Mouse (Mus musculus) G1E-ER4 (cell line): ENCODE data around the gene Cwc27. TPM values are rescaled to one million over a fixed set of nuclear protein-coding genes. Genes with fewer than 3 reads are reported as not detected.

ENCODE experiments used
- GATA1 ChIP-seq: IDR thresholded peaks from one replicate; pipeline ENCODE4 v1.8.0; 2012; ENCODE audit warnings: low read length, inconsistent platforms
- polyA plus RNA-seq: library from polyadenylated mRNA; stranded (reverse); fragments of >175 nt; gene quantifications from 2 replicates; pipeline ENCODE4 v1.2.3, GENCODE M21; 2012

Gene Cwc27
- polyA plus RNA-seq, 1 experiment = 3.7 TPM

GRCm38 (mm10) chr13:104692710-104693109, 124.2 kb downstream of the Cwc27 start:
- TF ChIP-seq GATA1 = no peak

- TF ChIP-seq GATA1 = no peak
These were observed 131.4 kb downstream of the Cwc27 start for GRCm38 (mm10) chr13:104685537-104685936.

GRCm38 (mm10) chr13:104684361-104685011, 132.5 kb downstream of the Cwc27 start:
- no peak for TF ChIP-seq GATA1

- no peak for TF ChIP-seq GATA1
These were observed 135.7 kb downstream of the Cwc27 start for GRCm38 (mm10) chr13:104681212-104681611.

- TF ChIP-seq GATA1 = no peak
These were observed 155.8 kb downstream of the Cwc27 start for GRCm38 (mm10) chr13:104661188-104661587.

- no peak for TF ChIP-seq GATA1
These were observed 156.8 kb downstream of the Cwc27 start for GRCm38 (mm10) chr13:104660042-104660680.

GRCm38 (mm10) chr13:104656666-104657272, 160.2 kb downstream of the Cwc27 start:
- no peak for TF ChIP-seq GATA1

GRCm38 (mm10) chr13:104655137-104655536, 161.8 kb downstream of the Cwc27 start:
- TF ChIP-seq GATA1 = no peak

- TF ChIP-seq GATA1 = no peak
These were observed 165.2 kb downstream of the Cwc27 start for GRCm38 (mm10) chr13:104651763-104652162.

GRCm38 (mm10) chr13:104650654-104651053, 166.3 kb downstream of the Cwc27 start:
- no peak for TF ChIP-seq GATA1

GRCm38 (mm10) chr13:104650145-104650544, 166.8 kb downstream of the Cwc27 start:
- no peak for TF ChIP-seq GATA1

- TF ChIP-seq GATA1 = no peak
These were observed 171.0 kb downstream of the Cwc27 start for GRCm38 (mm10) chr13:104645778-104646425.

GRCm38 (mm10) chr13:104644185-104644584, 172.8 kb downstream of the Cwc27 start:
- TF ChIP-seq GATA1 = no peak

GRCm38 (mm10) chr13:104640694-104641454, 176.1 kb downstream of the Cwc27 start:
- no peak for TF ChIP-seq GATA1

GRCm38 (mm10) chr13:104638988-104639387, 178.0 kb downstream of the Cwc27 start:
- TF ChIP-seq GATA1 = no peak
